Mouse (Mus musculus) inflammation-experienced regulatory T-cells (primary cell): Measurements from ENCODE around the gene Map2k3. TPM values are rescaled to one million over a fixed set of nuclear protein-coding genes. Genes with fewer than 3 reads are reported as not detected.

Source experiments
- polyA plus RNA-seq, 2 experiments: library from polyadenylated mRNA; unstranded; fragments of 100-300 nt; shearing (Covaris generic); gene quantifications; one replicate each; pipeline ENCODE4 v1.2.1; 2017

Map2k3 gene
- polyA plus RNA-seq, result 10 to 100 TPM; 86.9 to 87.6 TPM

GRCm38 (mm10) chr11:60931869-60932481 lies at the start of gene Map2k3:
Gene Map2k3 (plus strand): TSS chr11:60932033.

GRCm38 (mm10) chr11:60914491-60914890 lies 17.3 kb upstream of the Map2k3 start, which contains the start of gene Natd1:
Gene Natd1 (minus strand): TSS chr11:60914750.

Other genes with a start within 250 kb of the Map2k3 start
- 10 to 100 TPM; 34.8 to 42.6 TPM for gene Llgl1, start 232.3 kb upstream of the Map2k3 start, polyA plus RNA-seq
- gene Flii, start 204.8 kb upstream of the Map2k3 start, polyA plus RNA-seq, result 100 to 1,000 TPM; 175 to 177 TPM
- gene Mief2, start 203.6 kb upstream of the Map2k3 start, polyA plus RNA-seq, result 10 to 100 TPM; 12.0 to 19.5 TPM
- gene Top3a, start 154.7 kb upstream of the Map2k3 start, polyA plus RNA-seq, result 10 to 100 TPM; 18.0 to 31.5 TPM
- 10 to 100 TPM; 11.1 to 14.2 TPM for gene Smcr8, start 154.5 kb upstream of the Map2k3 start, polyA plus RNA-seq
- 10 to 100 TPM; 12.9 to 13.5 TPM for gene Shmt1, start 120.3 kb upstream of the Map2k3 start, polyA plus RNA-seq
- gene Dhrs7b, start 101.4 kb upstream of the Map2k3 start, polyA plus RNA-seq, result 10 to 100 TPM; 29.4 to 39.9 TPM
- gene Tmem11, start 52.8 kb upstream of the Map2k3 start, polyA plus RNA-seq, result 10 to 100 TPM; 33.7 to 52.1 TPM
- 10 to 100 TPM in 1 of 2 experiments, 1 to 10 TPM in 1; 6.6 to 11.7 TPM for gene Natd1, start 17.3 kb upstream of the Map2k3 start, polyA plus RNA-seq
- under 1 TPM in 1 of 2 experiments, not detected in 1; 0.16 TPM for gene Kcnj12, start 90.5 kb downstream of the Map2k3 start, polyA plus RNA-seq
- 10 to 100 TPM; 41.2 to 67.6 TPM for gene Tnfrsf13b, start 194.7 kb downstream of the Map2k3 start, polyA plus RNA-seq
- 10 to 100 TPM; 38.4 to 48.2 TPM for gene Usp22, start 243.0 kb downstream of the Map2k3 start, polyA plus RNA-seq